In genomic region chr7:121549329-121550022, GRCm38 (mm10) we compare ENCODE assay signal across 8 mouse cellular contexts.
DNase-seq lines count a peak whose midpoint lies in the region; ATAC-seq lines count a peak whose summit lies in the region.

No protein-coding gene starts in this region.

- no peak overlapping the region for H3K4me3 ChIP-seq in embryonic facial prominence, embryonic 12.5 days
- H3K4me3 ChIP-seq in midbrain, embryonic 14.5 days (replicated peaks; ENCODE audit: low read depth, low read length) = no peak overlapping the region

- H3K9me3 ChIP-seq in embryonic facial prominence, embryonic 12.5 days = no peaks in the 10 kb centered on the region
- H3K9me3 ChIP-seq in midbrain, embryonic 14.5 days (ENCODE audit: control insufficient read depth, low read length) = no peaks in the 10 kb centered on the region

- peak overlapping the region; percentile 17; the same call in 1 of the 2 replicates for H3K4me2 ChIP-seq in embryonic facial prominence, embryonic 12.5 days (replicated peaks)
- H3K4me2 ChIP-seq in midbrain, embryonic 14.5 days (ENCODE audit: low read length) = no peak overlapping the region

- peak; percentile 5 for DNase-seq in cerebellum, adult 9-11 months
- DNase-seq in cerebellum, postnatal 36 days = no peak
- peak; percentile 16 to 29 for DNase-seq in kidney, adult 8-10 months
- DNase-seq in midbrain, embryonic 14.5 days = peak; percentile 81
- no peak for DNase-seq in ovary, postnatal 10 days (ENCODE audit: low spot score)
- no peak for DNase-seq in urinary bladder, postnatal 10 days (ENCODE audit: low spot score)

- WGBS in embryonic facial prominence, embryonic 12.5 days = 30% methylated on average over 18 of the region's 18 CpGs
- 34% methylated on average over 18 of the region's 18 CpGs for WGBS in midbrain, embryonic 14.5 days

- H3K4me1 ChIP-seq in embryonic facial prominence, embryonic 12.5 days = peaks cover 8% of the 10 kb centered on the region
- H3K4me1 ChIP-seq in midbrain, embryonic 14.5 days (ENCODE audit: control insufficient read depth, insufficient read depth, low read length) = peaks cover 4% of the 10 kb centered on the region; the same call in 1 of the 2 replicates

- ATAC-seq in embryonic facial prominence, embryonic 12.5 days (ENCODE audit: insufficient number of reproducible peaks, insufficient read depth, low FRiP score, low TSS enrichment) = no peak
- peak; percentile 74 for ATAC-seq in midbrain, embryonic 14.5 days (ENCODE audit: low FRiP score, low TSS enrichment)
- ATAC-seq in erythroid progenitor cell, adult 5-6 weeks (replicated peaks; ENCODE audit: low FRiP score, poor library complexity, severe bottlenecking) = no peak

- H3K36me3 ChIP-seq in embryonic facial prominence, embryonic 12.5 days = no peaks in the 10 kb centered on the region
- H3K36me3 ChIP-seq in midbrain, embryonic 14.5 days (ENCODE audit: control insufficient read depth, insufficient read depth, low read length) = no peaks in the 10 kb centered on the region

- H3K9ac ChIP-seq in embryonic facial prominence, embryonic 12.5 days = no peak overlapping the region
- no peak overlapping the region for H3K9ac ChIP-seq in midbrain, embryonic 14.5 days (replicated peaks; ENCODE audit: low read length)

- no peak overlapping the region for H3K27ac ChIP-seq in embryonic facial prominence, embryonic 12.5 days
- peak overlapping the region; percentile 33; the same call in 1 of the 2 replicates for H3K27ac ChIP-seq in midbrain, embryonic 14.5 days (replicated peaks; ENCODE audit: low read depth, low read length)

- H3K27me3 ChIP-seq in embryonic facial prominence, embryonic 12.5 days = no peaks in the 10 kb centered on the region
- H3K27me3 ChIP-seq in midbrain, embryonic 14.5 days (ENCODE audit: control insufficient read depth, insufficient read depth, low read length) = no peaks in the 10 kb centered on the region

Comparison
In these comparisons a context has a peak if more than half of its experiments do, and no peak if none do; other contexts are left out.
1. DNase-seq: peak in cerebellum, adult 9-11 months (single experiment), kidney, adult 8-10 months (2 of 2) and midbrain, embryonic 14.5 days (single experiment); none in cerebellum, postnatal 36 days (0 of 2), ovary, postnatal 10 days (single experiment) and urinary bladder, postnatal 10 days (single experiment).